In genomic region chr5:124919798-124920197, GRCm38 (mm10) we compare ENCODE assay signal across 22 mouse cellular contexts. TPM values are rescaled to one million over a fixed set of nuclear protein-coding genes. Genes with fewer than 3 reads are reported as not detected.
DNase-seq lines count a peak whose midpoint lies in the region; ATAC-seq lines count a peak whose summit lies in the region.
"Had no signal": no experiment of that assay in that cellular context is flagged by ENCODE, and none has a peak within 500 bp of the region (broad histone marks: within the 10 kb centered on the region; RNA-seq: fewer than 3 reads in every experiment).

No protein-coding gene starts in this region.

- H3K9ac ChIP-seq in heart, embryonic 11.5 days (ENCODE audit: low read depth, low read length) = no peak overlapping the region
- no peak overlapping the region for H3K9ac ChIP-seq in hindbrain, embryonic 11.5 days (ENCODE audit: low read depth, low read length)
- H3K9ac ChIP-seq: embryonic facial prominence, embryonic 13.5 days; hindbrain, embryonic 14.5 days; intestine, embryonic 15.5 days had no signal

- H3K4me1 ChIP-seq in heart, embryonic 11.5 days (ENCODE audit: control insufficient read depth, insufficient read depth, low read length) = peaks cover 15% of the 10 kb centered on the region; the same call in 1 of the 2 replicates
- peaks cover 8% of the 10 kb centered on the region for H3K4me1 ChIP-seq in hindbrain, embryonic 11.5 days (replicated peaks; ENCODE audit: control insufficient read depth, insufficient read depth, low read length)

- WGBS in heart, embryonic 11.5 days (ENCODE audit: insufficient replicate concordance) = 47% methylated on average over 3 of the region's 3 CpGs
- 81% methylated on average over 3 of the region's 3 CpGs for WGBS in hindbrain, embryonic 11.5 days

- H3K9me3 ChIP-seq in heart, embryonic 11.5 days (replicated peaks; ENCODE audit: control insufficient read depth, low read length) = no peaks in the 10 kb centered on the region
- H3K9me3 ChIP-seq in hindbrain, embryonic 11.5 days (ENCODE audit: control insufficient read depth, low read length) = no peaks in the 10 kb centered on the region
- H3K9me3 ChIP-seq: intestine, embryonic 15.5 days had no signal

- DNase-seq in heart, adult 11 months = peak; percentile 95
- DNase-seq in 3T3-L1 (ENCODE audit: low read depth, low spot score) = peak; percentile 53
- DNase-seq in adrenal gland, postnatal 14 days = peak; percentile 76
- peak; percentile 64 to 67 for DNase-seq in heart, postnatal 10 days
- DNase-seq in hindbrain, embryonic 11.5 days (ENCODE audit: low spot score) = no peak
- no peak for DNase-seq in cerebellum, adult 9-11 months
- no peak for DNase-seq in cerebellum, postnatal 4 days (ENCODE audit: low spot score in 2 of 2)
- DNase-seq: B cell, adult 2 months; cerebellum, adult 2 months; kidney, adult 9 months; kidney, postnatal 25 days; left cerebral cortex, postnatal 4 days; lung, adult 2 months; lung, postnatal 4 days had no signal

- intact Hi-C loops in heart, postnatal 10 days (cut with DNase I) = no loop called here

- H3K4me2 ChIP-seq in heart, embryonic 11.5 days = no peak overlapping the region
- no peak overlapping the region for H3K4me2 ChIP-seq in hindbrain, embryonic 11.5 days (replicated peaks; ENCODE audit: low read depth, low read length)
- H3K4me2 ChIP-seq: embryonic facial prominence, embryonic 13.5 days; hindbrain, embryonic 14.5 days; intestine, embryonic 15.5 days; liver, embryonic 11.5 days had no signal

- no peak for ATAC-seq in heart, embryonic 11.5 days (replicated peaks; ENCODE audit: insufficient number of reproducible peaks, low FRiP score, low TSS enrichment)
- no peak for ATAC-seq in hindbrain, embryonic 11.5 days (ENCODE audit: low FRiP score)
- ATAC-seq: forebrain, embryonic 14.5 days; intestine, embryonic 15.5 days; midbrain, embryonic 16.5 days had no signal

- H3K4me3 ChIP-seq in heart, embryonic 11.5 days (ENCODE audit: low read depth, low read length) = no peak overlapping the region
- H3K4me3 ChIP-seq in hindbrain, embryonic 11.5 days (ENCODE audit: low read depth, low read length) = no peak overlapping the region
- H3K4me3 ChIP-seq: embryonic facial prominence, embryonic 13.5 days; intestine, embryonic 15.5 days had no signal

- no peaks in the 10 kb centered on the region for H3K36me3 ChIP-seq in heart, embryonic 11.5 days (ENCODE audit: control insufficient read depth, insufficient read depth, low read length)
- no peaks in the 10 kb centered on the region for H3K36me3 ChIP-seq in hindbrain, embryonic 11.5 days (ENCODE audit: control insufficient read depth, insufficient read depth, low read length)
- H3K36me3 ChIP-seq: embryonic facial prominence, embryonic 13.5 days; intestine, embryonic 15.5 days had no signal

- H3K27me3 ChIP-seq in heart, embryonic 11.5 days (ENCODE audit: control insufficient read depth, insufficient read depth, low read length) = 0 out of 2 replicates have a peak, but pooled peaks cover 2% of the 10 kb centered on the region
- no peaks in the 10 kb centered on the region for H3K27me3 ChIP-seq in hindbrain, embryonic 11.5 days (ENCODE audit: control insufficient read depth, insufficient read depth, low read length)
- H3K27me3 ChIP-seq: embryonic facial prominence, embryonic 13.5 days; intestine, embryonic 15.5 days had no signal

- no peak overlapping the region for H3K27ac ChIP-seq in heart, embryonic 11.5 days (ENCODE audit: low read depth, low read length)
- no peak overlapping the region for H3K27ac ChIP-seq in hindbrain, embryonic 11.5 days (ENCODE audit: low read depth, low read length)
- H3K27ac ChIP-seq: embryonic facial prominence, embryonic 13.5 days; hindbrain, embryonic 14.5 days; intestine, embryonic 15.5 days had no signal

RNA-seq across cellular contexts. Expression of gene Zfp664, which starts 57.3 kb away (rescaled TPM):
- 54.9 and 63.8 TPM in 2 replicates for polyA plus RNA-seq in heart, embryonic 11.5 days (2014; fragmentation: Nextera tagmentation; extraction: Ambion mirVana)
- total RNA-seq in adrenal gland, postnatal 14 days (2021) = 53.2 and 54.8 TPM in 2 replicates
- total RNA-seq in heart, postnatal 10 days (2021) = 10 to 100 TPM; 57.6 to 58.7 TPM
- polyA plus RNA-seq in hindbrain, embryonic 11.5 days (2014; fragmentation: Nextera tagmentation; extraction: Ambion mirVana) = 150 and 168 TPM in 2 replicates

RNA-seq across cellular contexts. Expression of gene Ccdc92, which starts 57.6 kb away (rescaled TPM):
- polyA plus RNA-seq in heart, embryonic 11.5 days (2014; fragmentation: Nextera tagmentation; extraction: Ambion mirVana) = 5.3 and 5.8 TPM in 2 replicates
- total RNA-seq in adrenal gland, postnatal 14 days (2021) = 4.2 and 6.2 TPM in 2 replicates
- under 1 TPM; 0.74 to 0.81 TPM for total RNA-seq in heart, postnatal 10 days (2021)
- polyA plus RNA-seq in hindbrain, embryonic 11.5 days (2014; fragmentation: Nextera tagmentation; extraction: Ambion mirVana) = 14.7 and 21.1 TPM in 2 replicates
- total RNA-seq: common myeloid progenitor, adult 5-6 weeks had no signal

Comparison
In these comparisons a context has a peak if more than half of its experiments do, and no peak if none do; other contexts are left out.
1. DNase-seq: peak in heart, adult 11 months (single experiment), 3T3-L1 (single experiment), adrenal gland, postnatal 14 days (single experiment) and heart, postnatal 10 days (2 of 2); none in hindbrain, embryonic 11.5 days (single experiment), cerebellum, adult 9-11 months (single experiment) and cerebellum, postnatal 4 days (0 of 2).